8 mouse cellular contexts compared by ENCODE assay signal in the genomic region with DNA sequence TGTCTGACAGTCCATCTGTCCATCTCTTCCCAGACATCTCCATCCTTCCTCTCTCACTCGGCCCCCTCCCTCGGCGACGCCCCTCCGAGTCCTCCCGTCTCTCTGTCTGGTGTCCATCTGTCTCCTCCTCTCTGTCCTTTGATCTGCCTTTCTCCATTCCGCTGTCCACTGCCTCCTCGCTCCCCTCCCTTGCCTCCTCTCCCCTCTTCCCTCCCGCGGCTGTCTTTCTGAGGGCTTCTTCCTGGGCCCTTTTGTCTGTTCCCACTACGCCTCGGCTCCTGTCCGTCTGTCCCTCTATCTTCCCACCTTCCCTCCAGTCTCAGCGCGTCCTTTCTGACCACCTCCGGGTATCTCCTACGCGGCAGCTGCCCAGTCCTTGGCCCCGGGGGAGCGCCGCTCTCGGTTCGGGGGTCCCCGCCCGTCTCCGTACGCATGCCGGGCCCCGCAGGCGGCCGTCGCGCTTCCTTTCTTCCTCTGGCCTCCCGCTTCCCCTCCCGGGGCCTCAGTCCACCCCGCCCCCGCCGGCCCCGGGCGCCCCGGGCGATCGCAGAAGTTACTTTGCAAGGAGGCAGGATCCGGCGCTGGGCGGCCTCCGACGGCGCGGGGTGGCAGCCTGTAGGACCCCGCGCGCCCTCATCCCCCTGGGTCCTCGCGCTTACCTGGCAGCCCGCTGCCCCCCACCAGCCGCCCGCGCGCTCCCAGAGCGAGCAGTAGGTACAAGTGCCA. TPM values are rescaled to one million over a fixed set of nuclear protein-coding genes. Genes with fewer than 3 reads are reported as not detected.
DNase-seq lines count a peak whose midpoint lies in the region; ATAC-seq lines count a peak whose summit lies in the region.

No protein-coding gene starts in this region.

- H3K4me1 ChIP-seq in kidney, embryonic 16.5 days (ENCODE audit: insufficient read depth, low read length), result peaks cover 18% of the 10 kb centered on the region
- no peaks in the 10 kb centered on the region for H3K4me1 ChIP-seq in brown adipose tissue, adult 24 weeks (ENCODE audit: control insufficient read depth, insufficient read depth, insufficient read length, low read length)
- H3K4me1 ChIP-seq in heart, embryonic 11.5 days (ENCODE audit: control insufficient read depth, insufficient read depth, low read length), result peaks cover 11% of the 10 kb centered on the region
- H3K4me1 ChIP-seq in limb, embryonic 11.5 days (ENCODE audit: control insufficient read depth, insufficient read depth, low read length), result peaks cover 33% of the 10 kb centered on the region
- H3K4me1 ChIP-seq in midbrain, embryonic 16.5 days (ENCODE audit: control insufficient read depth, insufficient read depth, low read length), result peaks cover 17% of the 10 kb centered on the region

- ATAC-seq in kidney, embryonic 16.5 days (ENCODE audit: low FRiP score, low TSS enrichment), result peak; percentile 41; the same call in 1 of the 2 replicates
- ATAC-seq in heart, embryonic 11.5 days (replicated peaks; ENCODE audit: insufficient number of reproducible peaks, low FRiP score, low TSS enrichment), result peak; percentile 11; the same call in 1 of the 2 replicates
- no peak for ATAC-seq in limb, embryonic 11.5 days (ENCODE audit: insufficient number of reproducible peaks, low FRiP score, low TSS enrichment, low read depth)
- peak; percentile 53 for ATAC-seq in midbrain, embryonic 16.5 days
- ATAC-seq in CD4-positive, CD25-positive, alpha-beta regulatory T cell, adult 4 months, result no peak

- WGBS in kidney, embryonic 16.5 days, result under 1% methylated on average over 44 of the region's 61 CpGs
- WGBS in heart, embryonic 11.5 days (ENCODE audit: insufficient replicate concordance), result under 1% methylated on average over 60 of the region's 61 CpGs
- WGBS in limb, embryonic 11.5 days, result under 1% methylated on average over 61 of the region's 61 CpGs
- under 1% methylated on average over 60 of the region's 61 CpGs for WGBS in midbrain, embryonic 16.5 days

- no peak for DNase-seq in kidney, adult 8-10 months
- DNase-seq in limb, embryonic 11.5 days (ENCODE audit: low spot score), result no peak
- no peak for DNase-seq in thymus, postnatal 25 days

- peaks cover 38% of the 10 kb centered on the region for H3K27me3 ChIP-seq in kidney, embryonic 16.5 days (ENCODE audit: insufficient read depth, low read length)
- H3K27me3 ChIP-seq in heart, embryonic 11.5 days (ENCODE audit: control insufficient read depth, insufficient read depth, low read length), result peaks cover 50% of the 10 kb centered on the region
- H3K27me3 ChIP-seq in limb, embryonic 11.5 days (ENCODE audit: control insufficient read depth, insufficient read depth, low read length), result no peaks in the 10 kb centered on the region
- H3K27me3 ChIP-seq in midbrain, embryonic 16.5 days (ENCODE audit: control insufficient read depth, insufficient read depth, low read depth, low read length), result 0 out of 2 replicates have a peak, but pooled peaks cover 3% of the 10 kb centered on the region

- H3K36me3 ChIP-seq in kidney, embryonic 16.5 days (ENCODE audit: insufficient read depth, low read length), result no peaks in the 10 kb centered on the region
- H3K36me3 ChIP-seq in heart, embryonic 11.5 days (ENCODE audit: control insufficient read depth, insufficient read depth, low read length), result no peaks in the 10 kb centered on the region
- H3K36me3 ChIP-seq in limb, embryonic 11.5 days (ENCODE audit: control insufficient read depth, insufficient read depth, low read length), result no peaks in the 10 kb centered on the region; the same call in 1 of the 2 replicates
- no peaks in the 10 kb centered on the region for H3K36me3 ChIP-seq in midbrain, embryonic 16.5 days (ENCODE audit: control insufficient read depth, insufficient read depth, low read length)

- peak overlapping the region; percentile 58 for H3K9ac ChIP-seq in kidney, embryonic 16.5 days (replicated peaks; ENCODE audit: low read length)
- H3K9ac ChIP-seq in heart, embryonic 11.5 days (ENCODE audit: low read depth, low read length), result peak overlapping the region; percentile 75
- peak overlapping the region; percentile 71 for H3K9ac ChIP-seq in limb, embryonic 11.5 days (ENCODE audit: low read length)
- H3K9ac ChIP-seq in midbrain, embryonic 16.5 days (ENCODE audit: low read depth, low read length), result peak overlapping the region; percentile 74

- peak overlapping the region; percentile 97 for H3K4me2 ChIP-seq in kidney, embryonic 16.5 days (replicated peaks; ENCODE audit: low read depth, low read length)
- peak overlapping the region; percentile 95 for H3K4me2 ChIP-seq in heart, embryonic 11.5 days
- peak overlapping the region; percentile 67 for H3K4me2 ChIP-seq in limb, embryonic 11.5 days (ENCODE audit: low read depth, severe bottlenecking)
- peak overlapping the region; percentile 86 for H3K4me2 ChIP-seq in midbrain, embryonic 16.5 days (ENCODE audit: low read length)

- H3K4me3 ChIP-seq in kidney, embryonic 16.5 days (ENCODE audit: low read length), result peak overlapping the region; percentile 62
- peak overlapping the region; percentile 55 for H3K4me3 ChIP-seq in brown adipose tissue, adult 24 weeks (ENCODE audit: insufficient read depth, low read depth, low read length)
- peak overlapping the region; percentile 71 for H3K4me3 ChIP-seq in heart, embryonic 11.5 days (ENCODE audit: low read depth, low read length)
- H3K4me3 ChIP-seq in limb, embryonic 11.5 days (ENCODE audit: low read depth, low read length), result peak overlapping the region; percentile 74
- peak overlapping the region; percentile 74 for H3K4me3 ChIP-seq in midbrain, embryonic 16.5 days (ENCODE audit: low read depth, low read length)

- no peak overlapping the region for H3K27ac ChIP-seq in kidney, embryonic 16.5 days (ENCODE audit: low read length)
- no peak overlapping the region for H3K27ac ChIP-seq in brown adipose tissue, adult 24 weeks (replicated peaks; ENCODE audit: low read depth, low read length)
- H3K27ac ChIP-seq in heart, embryonic 11.5 days (ENCODE audit: low read depth, low read length), result no peak overlapping the region
- H3K27ac ChIP-seq in limb, embryonic 11.5 days (replicated peaks; ENCODE audit: low read depth, low read length), result no peak overlapping the region; the same call in 1 of the 2 replicates
- no peak overlapping the region for H3K27ac ChIP-seq in midbrain, embryonic 16.5 days (ENCODE audit: low read length)

- no peaks in the 10 kb centered on the region for H3K9me3 ChIP-seq in kidney, embryonic 16.5 days (ENCODE audit: low read length)
- no peaks in the 10 kb centered on the region for H3K9me3 ChIP-seq in heart, embryonic 11.5 days (replicated peaks; ENCODE audit: control insufficient read depth, low read length)
- no peaks in the 10 kb centered on the region for H3K9me3 ChIP-seq in limb, embryonic 11.5 days (ENCODE audit: control insufficient read depth, low read length)
- H3K9me3 ChIP-seq in midbrain, embryonic 16.5 days (replicated peaks; ENCODE audit: control insufficient read depth, low read length, poor library complexity, severe bottlenecking), result no peaks in the 10 kb centered on the region

RNA-seq across cellular contexts. Expression of a gene that starts 0.5 kb away (rescaled TPM):
- polyA plus RNA-seq in kidney, embryonic 16.5 days (2015; fragmentation: Nextera tagmentation; extraction: Ambion mirVana), result 4.8 and 4.9 TPM in 2 replicates
- not detected in 2 replicates for polyA plus RNA-seq in brown adipose tissue, adult 24 weeks (2012; ENCODE audit: insufficient read depth, insufficient read length, missing spikeins)
- 9.3 and 10.2 TPM in 2 replicates for polyA plus RNA-seq in heart, embryonic 11.5 days (2014; fragmentation: Nextera tagmentation; extraction: Ambion mirVana)
- polyA plus RNA-seq in limb, embryonic 11.5 days (2014; fragmentation: Nextera tagmentation; extraction: Ambion mirVana), result 62.3 and 70.9 TPM in 2 replicates
- polyA plus RNA-seq in midbrain, embryonic 16.5 days (2015; fragmentation: Nextera tagmentation; extraction: Ambion mirVana), result 8.7 and 12.2 TPM in 2 replicates
- polyA plus RNA-seq in CD4-positive, CD25-positive, alpha-beta regulatory T cell, adult 4 months (2017; shearing (Covaris generic)), result not detected

RNA-seq across cellular contexts. Expression of a gene that starts 54.9 kb away (rescaled TPM):
- polyA plus RNA-seq in kidney, embryonic 16.5 days (2015; fragmentation: Nextera tagmentation; extraction: Ambion mirVana), result 0.39 and 0.42 TPM in 2 replicates
- not detected in 2 replicates for polyA plus RNA-seq in brown adipose tissue, adult 24 weeks (2012; ENCODE audit: insufficient read depth, insufficient read length, missing spikeins)
- 0.11 and 0.27 TPM in 2 replicates for polyA plus RNA-seq in heart, embryonic 11.5 days (2014; fragmentation: Nextera tagmentation; extraction: Ambion mirVana)
- 4.3 TPM in 2 replicates for polyA plus RNA-seq in limb, embryonic 11.5 days (2014; fragmentation: Nextera tagmentation; extraction: Ambion mirVana)
- 19.8 and 27.8 TPM in 2 replicates for polyA plus RNA-seq in midbrain, embryonic 16.5 days (2015; fragmentation: Nextera tagmentation; extraction: Ambion mirVana)
- polyA plus RNA-seq in CD4-positive, CD25-positive, alpha-beta regulatory T cell, adult 4 months (2017; shearing (Covaris generic)), result not detected

Comparison
In these comparisons a context has a peak if more than half of its experiments do, and no peak if none do; other contexts are left out.
1. ATAC-seq: peak in kidney, embryonic 16.5 days (single experiment), heart, embryonic 11.5 days (single experiment) and midbrain, embryonic 16.5 days (single experiment); none in limb, embryonic 11.5 days (single experiment) and CD4-positive, CD25-positive, alpha-beta regulatory T cell, adult 4 months (single experiment).
2. Peak in every context shown above with its lines, with median percentiles within 50 percentile points of each other: H3K4me2 ChIP-seq, H3K4me3 ChIP-seq and H3K9ac ChIP-seq.